Mouse (Mus musculus) stomach, postnatal 0 days (tissue): ENCODE data around the gene Krt7. TPM values are rescaled to one million over a fixed set of nuclear protein-coding genes. Genes with fewer than 3 reads are reported as not detected.

Experiments used
- ATAC-seq: fragments of 200-750 bp; cut with Nextera tagmentation; 2 replicates; pipeline ENCODE4 v1.8.0; 2017; ENCODE audit not compliant: low FRiP score, low TSS enrichment
- DNase-seq: peaks from one replicate; pipeline ENCODE4 v3.0.0-alpha.2; 2016; ENCODE audit warnings: low spot score
- H3K27ac ChIP-seq: fragments of 300-500 bp; sonication (generic); replicated peaks from 2 replicates; pipeline ENCODE4 v1.5.1; 2014; ENCODE audit warnings: mild to moderate bottlenecking, control low read depth
- H3K27me3 ChIP-seq: fragments of 300-500 bp; sonication (generic); 2 replicates; pipeline ENCODE4 v1.6.1; 2014; ENCODE audit warnings: low read length; ENCODE audit not compliant: control insufficient read depth, insufficient read depth
- H3K36me3 ChIP-seq: fragments of 300-500 bp; sonication (generic); 2 replicates; pipeline ENCODE4 v1.6.1; 2014; ENCODE audit warnings: low read length, mixed read lengths; ENCODE audit not compliant: control insufficient read depth, insufficient read depth
- H3K4me1 ChIP-seq: fragments of 300-500 bp; sonication (generic); replicated peaks from 2 replicates; pipeline ENCODE4 v1.6.1; 2014; ENCODE audit warnings: antibody characterized with exemption; ENCODE audit not compliant: control insufficient read depth, insufficient read depth
- H3K4me2 ChIP-seq: fragments of 300-500 bp; sonication (generic); replicated peaks from 2 replicates; pipeline ENCODE4 v1.6.1; 2014; ENCODE audit warnings: low read depth, mild to moderate bottlenecking, control low read depth, moderate library complexity
- H3K4me3 ChIP-seq: fragments of 300-500 bp; sonication (generic); 2 replicates; pipeline ENCODE4 v1.5.1; 2014; ENCODE audit warnings: low read depth, low read length, control low read depth
- H3K9ac ChIP-seq: fragments of 300-500 bp; sonication (generic); 2 replicates; pipeline ENCODE4 v1.6.1; 2014; ENCODE audit warnings: mild to moderate bottlenecking, low read length, control low read depth, mixed read lengths
- H3K9me3 ChIP-seq: fragments of 300-500 bp; sonication (generic); 2 replicates; pipeline ENCODE4 v1.6.1; 2016; ENCODE audit warnings: low read length; ENCODE audit not compliant: control insufficient read depth
- CTCF ChIP-seq: IDR thresholded peaks from 2 replicates; pipeline ENCODE4 v1.5.1; 2016; ENCODE audit warnings: antibody characterized with exemption, low read depth, mild to moderate bottlenecking, moderate library complexity
- EP300 ChIP-seq: optimal IDR thresholded peaks from 2 replicates; pipeline ENCODE3; 2016; ENCODE audit warnings: antibody characterized with exemption
- WGBS: fragments of 180-500 bp; shearing (Covaris S2); extraction: QIAGEN DNeasy Blood & Tissue Kit; methylation state at CpG from one replicate; pipeline ENCODE4 v1.1.7; 2014; 5-methylcytosine and 5-hydroxymethylcytosine counted together
- polyA plus RNA-seq: library from polyadenylated mRNA; unstranded; fragments of >200 nt; fragmentation: Nextera tagmentation; extraction: Ambion mirVana; gene quantifications from 2 replicates; pipeline ENCODE4 v1.2.1, GENCODE M21; 2015

Krt7 gene
- polyA plus RNA-seq, 1 experiment from 2014 or later = 191 TPM

DNA sequence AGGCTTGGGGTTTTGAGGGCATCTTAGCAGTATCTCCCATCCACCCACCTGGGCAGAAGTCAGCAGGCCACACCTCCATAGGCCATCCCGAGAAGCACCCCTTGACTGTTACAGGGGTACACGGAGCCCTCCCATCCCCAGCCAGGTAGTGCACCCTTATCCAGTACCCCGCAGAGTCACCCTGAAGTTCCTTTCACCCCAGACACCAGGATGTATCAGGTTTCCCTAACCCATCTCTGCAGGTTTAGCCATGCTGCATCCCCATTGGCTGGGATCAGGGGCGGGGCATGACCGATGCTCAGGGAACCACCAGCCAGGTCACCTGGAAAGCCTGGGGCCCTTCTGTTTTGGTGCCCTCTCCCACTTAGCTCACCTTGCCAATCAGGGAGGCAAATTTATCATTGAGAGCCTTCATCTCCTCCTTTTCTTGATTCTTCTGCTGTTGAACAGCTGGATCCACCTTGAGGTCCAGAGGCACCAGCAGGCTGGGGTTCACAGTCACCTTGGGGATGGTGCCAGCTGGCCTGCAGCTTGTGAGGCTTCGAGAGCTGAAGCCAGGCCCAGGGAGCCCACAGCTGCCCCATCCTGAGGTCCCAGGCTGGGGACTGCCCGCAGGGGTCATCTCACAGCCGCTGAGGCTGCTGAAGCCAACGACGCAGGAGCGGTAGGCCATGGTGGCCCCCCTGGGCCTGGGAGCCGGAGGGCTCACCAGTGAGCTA is 41.3 kb upstream of the Krt7 start:
- Histone ChIP-seq H3K27me3 (no peaks in the 10 kb centered on the region), H3K27ac (peak overlapping the region; percentile 87), H3K9me3 (no peaks in the 10 kb centered on the region), H3K4me2 (peak overlapping the region; percentile 44; the same call in 1 of the 2 replicates), H3K4me1 (peaks cover 18% of the 10 kb centered on the region), H3K9ac (peak overlapping the region; percentile 52), H3K36me3 (no peaks in the 10 kb centered on the region), H3K4me3 (peak overlapping the region; percentile 10; the same call in 1 of the 2 replicates)
- 32% methylated on average over 12 of the region's 12 CpGs for WGBS
- no peak for ATAC-seq
- peak; percentile 46 for DNase-seq
- TF ChIP-seq CTCF (no peak), EP300 (no peak)

DNA sequence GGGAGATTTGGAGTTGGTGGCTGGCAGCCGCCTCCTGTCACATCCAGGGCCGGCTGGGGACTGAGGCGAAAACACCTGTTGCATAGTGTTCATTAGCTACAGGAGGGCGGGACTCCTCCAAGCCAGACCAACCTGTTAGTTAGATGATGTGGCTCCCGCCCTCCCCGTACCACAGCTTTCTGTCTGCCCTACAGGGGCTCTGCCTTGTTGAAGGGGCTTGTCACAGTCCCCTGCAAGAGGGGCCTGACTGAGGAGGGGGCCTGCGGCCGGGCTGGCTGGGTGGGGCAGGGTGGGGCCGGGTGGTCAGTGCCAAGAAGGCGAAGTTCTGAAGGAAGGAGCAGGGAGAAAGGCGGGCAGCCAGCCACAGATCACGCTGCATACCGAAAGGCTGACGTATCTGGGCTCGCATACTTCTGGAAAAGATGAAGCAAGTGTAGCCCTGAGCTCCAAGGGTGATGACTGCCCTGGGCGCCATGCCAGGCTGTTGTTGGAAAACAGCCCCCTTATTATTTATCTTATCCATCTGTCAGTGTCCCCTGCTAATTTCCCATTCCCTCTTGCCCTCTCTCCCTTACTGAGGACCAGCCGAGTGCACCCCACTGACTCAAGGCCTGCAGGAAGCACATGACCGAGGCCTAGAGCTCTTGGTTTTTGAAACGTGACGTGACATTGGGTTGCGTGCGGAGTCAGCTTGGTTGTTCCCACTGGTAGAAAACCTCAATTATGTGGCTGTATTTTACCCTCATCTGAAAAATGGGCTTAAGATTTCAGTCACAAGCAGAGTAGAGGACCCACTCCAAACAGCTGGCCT is 40.5 kb upstream of the Krt7 start, which contains the start of gene Krt80:
Krt80 (minus strand) TSS at position 62 of the 811 bp plus-strand sequence.
- DNase-seq (peak; percentile 85), ATAC-seq (peak; percentile 79)
- H3K27ac ChIP-seq = peak within 1 kb of the TSS; percentile 87
- H3K27me3 ChIP-seq = no peaks in the 10 kb centered on the region
- peak within 1 kb of the TSS; percentile 52 for H3K9ac ChIP-seq
- TF ChIP-seq EP300 = no peak
- no peak for TF ChIP-seq CTCF
- 19% methylated on average over 22 of the region's 22 CpGs for WGBS
- H3K36me3 ChIP-seq = no peaks in the 10 kb centered on the region
- peak within 1 kb of the TSS; percentile 10; the same call in 1 of the 2 replicates for H3K4me3 ChIP-seq
- peak within 1 kb of the TSS; percentile 44; the same call in 1 of the 2 replicates for H3K4me2 ChIP-seq
- H3K9me3 ChIP-seq = no peaks in the 10 kb centered on the region
- H3K4me1 ChIP-seq = peaks cover 18% of the 10 kb centered on the region

DNA sequence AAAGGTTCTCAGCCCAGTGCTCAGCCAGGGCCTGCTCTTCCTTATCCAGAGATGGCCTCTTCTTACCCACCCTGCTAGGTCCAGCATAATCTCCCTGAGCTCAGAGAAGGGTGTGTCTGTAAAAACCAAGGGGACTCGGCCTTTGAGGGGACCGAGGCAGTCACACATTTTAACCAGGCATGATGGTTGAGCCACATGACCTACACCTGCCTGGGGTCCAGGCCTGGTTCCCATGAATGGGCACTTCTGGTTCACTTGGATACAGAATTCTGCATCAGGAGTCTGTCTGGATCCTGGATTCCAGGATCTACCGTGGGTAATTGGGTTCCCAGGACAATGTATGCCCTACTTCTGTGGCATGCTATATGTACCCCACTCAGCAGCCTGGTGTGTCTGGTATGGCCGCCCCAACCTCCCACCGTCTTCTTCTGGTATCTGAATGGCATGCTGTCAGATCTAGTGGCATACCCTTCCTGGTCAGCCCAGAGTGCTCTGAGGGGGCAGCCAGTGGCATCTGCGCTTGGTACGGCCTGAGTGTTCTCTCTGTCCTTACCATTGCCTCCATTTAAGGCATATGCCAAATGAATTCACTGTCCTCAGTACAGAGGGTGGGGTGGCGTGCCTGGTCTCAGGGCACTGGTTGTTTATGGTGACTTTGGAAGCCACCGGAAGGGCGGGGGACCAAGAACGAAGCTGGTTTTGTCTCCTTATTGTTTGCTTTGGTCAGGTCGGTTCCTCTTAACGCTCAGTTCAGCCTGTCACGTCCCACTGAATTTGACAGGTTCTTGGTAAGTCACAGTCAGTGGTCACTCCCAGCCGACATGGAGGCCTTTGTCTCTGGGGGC is 39.5 kb upstream of the Krt7 start:
- TF ChIP-seq CTCF (no peak), EP300 (no peak)
- no peak for ATAC-seq
- no peaks in the 10 kb centered on the region for H3K27me3 ChIP-seq
- peak overlapping the region; percentile 87 for H3K27ac ChIP-seq
- H3K36me3 ChIP-seq = no peaks in the 10 kb centered on the region
- 77% methylated on average over 15 of the region's 15 CpGs for WGBS
- H3K4me1 ChIP-seq = peaks cover 16% of the 10 kb centered on the region
- DNase-seq = no peak
- no peaks in the 10 kb centered on the region for H3K9me3 ChIP-seq
- no peak overlapping the region for H3K4me2 ChIP-seq
- H3K4me3 ChIP-seq = no peak overlapping the region
- no peak overlapping the region for H3K9ac ChIP-seq

DNA sequence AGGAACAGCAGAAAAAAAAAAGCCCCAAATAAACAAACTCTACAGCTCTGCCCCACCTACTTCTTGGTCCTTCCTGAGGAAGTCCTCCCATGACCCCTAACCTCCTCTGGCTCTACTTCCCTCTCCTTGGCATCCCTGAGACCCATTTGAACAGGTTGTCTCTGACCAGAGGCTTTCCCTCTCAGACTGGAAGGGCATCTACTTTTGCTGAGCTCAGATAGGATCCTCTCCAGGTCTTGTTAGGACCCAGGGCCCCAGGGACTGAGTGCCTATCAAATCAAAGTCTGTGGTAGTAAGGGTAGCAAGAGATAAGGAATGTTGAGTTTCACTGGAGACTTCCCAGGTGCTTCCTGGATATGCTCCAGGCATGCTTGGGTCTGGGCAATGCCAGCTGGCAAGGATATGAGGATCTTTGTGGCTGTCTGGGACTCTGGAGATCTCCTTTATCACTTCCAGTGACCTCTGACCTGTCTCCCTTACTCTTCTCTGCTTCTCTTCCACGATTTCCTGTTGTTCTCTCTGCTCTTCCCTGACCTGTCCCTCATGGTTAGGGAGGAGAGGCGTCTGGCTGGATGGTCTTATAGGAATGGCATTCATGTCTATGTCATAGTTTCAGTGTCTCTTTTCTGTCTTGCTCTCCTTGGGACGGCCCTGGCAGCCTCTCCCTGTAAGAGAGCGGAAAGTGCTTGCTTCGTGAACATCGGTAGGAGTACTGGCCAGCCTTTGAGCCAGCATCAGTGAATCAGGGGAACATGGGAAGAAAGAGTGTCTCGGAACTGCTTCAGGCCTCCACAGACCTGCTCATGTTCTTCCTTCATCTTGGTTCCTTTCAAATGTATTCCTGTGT is 38.5 kb upstream of the Krt7 start:
- no peak overlapping the region for H3K9ac ChIP-seq
- no peak for TF ChIP-seq EP300
- H3K27me3 ChIP-seq = no peaks in the 10 kb centered on the region
- peaks cover 9% of the 10 kb centered on the region for H3K4me1 ChIP-seq
- peak overlapping the region; percentile 58; the same call in 1 of the 2 replicates for H3K27ac ChIP-seq
- H3K4me2 ChIP-seq = no peak overlapping the region
- DNase-seq (no peak), ATAC-seq (no peak)
- H3K36me3 ChIP-seq = no peaks in the 10 kb centered on the region
- 69% methylated on average over 7 of the region's 7 CpGs for WGBS
- H3K9me3 ChIP-seq = no peaks in the 10 kb centered on the region
- no peak overlapping the region for H3K4me3 ChIP-seq
